Mouse (Mus musculus): ENCODE data around the gene Gm26938.

Gm26938 gene

GRCm38 (mm10) chr5:139815964-139816363 is 10.2 kb downstream of the Gm26938 start:
- DNase-seq (ENCODE audit: low spot score): no peak

- DNase-seq (ENCODE audit: low spot score): no peak
Observed at GRCm38 (mm10) chr5:139813963-139814381, 12.2 kb downstream of the Gm26938 start.

GRCm38 (mm10) chr5:139813126-139813490 is 13.1 kb downstream of the Gm26938 start:
- DNase-seq (ENCODE audit: low spot score): no peak

- DNase-seq (ENCODE audit: low spot score): no peak
Observed at GRCm38 (mm10) chr5:139812398-139813125, 13.6 kb downstream of the Gm26938 start.

- no peak for DNase-seq (ENCODE audit: low spot score)
Observed at GRCm38 (mm10) chr5:139811677-139812397, 14.4 kb downstream of the Gm26938 start.

GRCm38 (mm10) chr5:139809397-139809796 is 16.8 kb downstream of the Gm26938 start:
- no peak for DNase-seq (ENCODE audit: low spot score)

- peak; percentile 71 for DNase-seq (ENCODE audit: low spot score)
Observed at GRCm38 (mm10) chr5:139805924-139806323, 20.3 kb downstream of the Gm26938 start.

- DNase-seq (ENCODE audit: low spot score): peak; percentile 68
Observed at GRCm38 (mm10) chr5:139804573-139805111, 21.6 kb downstream of the Gm26938 start.

- DNase-seq (ENCODE audit: low spot score): peak; percentile 92
Observed at GRCm38 (mm10) chr5:139804107-139804551, 22.1 kb downstream of the Gm26938 start.

GRCm38 (mm10) chr5:139803601-139804102 is 22.6 kb downstream of the Gm26938 start:
- no peak for DNase-seq (ENCODE audit: low spot score)

GRCm38 (mm10) chr5:139803165-139803564 is 23.0 kb downstream of the Gm26938 start:
- peak; percentile 71 for DNase-seq (ENCODE audit: low spot score)

GRCm38 (mm10) chr5:139801880-139802279 is 24.3 kb downstream of the Gm26938 start:
- no peak for DNase-seq (ENCODE audit: low spot score)

- no peak for DNase-seq (ENCODE audit: low spot score)
Observed at GRCm38 (mm10) chr5:139801231-139801630, 25.0 kb downstream of the Gm26938 start.

GRCm38 (mm10) chr5:139799801-139800590 is 26.2 kb downstream of the Gm26938 start:
- DNase-seq (ENCODE audit: low spot score): no peak

GRCm38 (mm10) chr5:139799041-139799440 is 27.2 kb downstream of the Gm26938 start:
- DNase-seq (ENCODE audit: low spot score): no peak

GRCm38 (mm10) chr5:139798168-139798900 is 27.9 kb downstream of the Gm26938 start:
- DNase-seq (ENCODE audit: low spot score): no peak

- no peak for DNase-seq (ENCODE audit: low spot score)
Observed at GRCm38 (mm10) chr5:139797473-139798167, 28.6 kb downstream of the Gm26938 start.

GRCm38 (mm10) chr5:139796900-139797299 is 29.3 kb downstream of the Gm26938 start:
- no peak for DNase-seq (ENCODE audit: low spot score)

- no peak for DNase-seq (ENCODE audit: low spot score)
Observed at GRCm38 (mm10) chr5:139796001-139796620, 30.1 kb downstream of the Gm26938 start.

- no peak for DNase-seq (ENCODE audit: low spot score)
Observed at GRCm38 (mm10) chr5:139794938-139795337, 31.3 kb downstream of the Gm26938 start.

All from c-Kit-positive CD71-positive TER-119-positive erythroid progenitor cells, embryonic 14.5 days (primary cell).